ENCODE assay signal across 11 mouse cellular contexts in genomic region chr11:52085857-52086203, GRCm38 (mm10). TPM values are rescaled to one million over a fixed set of nuclear protein-coding genes. Genes with fewer than 3 reads are reported as not detected.
DNase-seq lines count a peak whose midpoint lies in the region; ATAC-seq lines count a peak whose summit lies in the region.
"Had no signal": no experiment of that assay in that cellular context is flagged by ENCODE, and none has a peak within 500 bp of the region (broad histone marks: within the 10 kb centered on the region; RNA-seq: fewer than 3 reads in every experiment).

No protein-coding gene starts in this region.

- H3K9me3 ChIP-seq in heart, embryonic 15.5 days (replicated peaks) = no peaks in the 10 kb centered on the region
- H3K9me3 ChIP-seq in midbrain, embryonic 14.5 days (ENCODE audit: control insufficient read depth, low read length) = no peaks in the 10 kb centered on the region
- H3K9me3 ChIP-seq: kidney, embryonic 15.5 days; lung, embryonic 15.5 days had no signal

- WGBS in heart, embryonic 15.5 days = 53% methylated on average over 4 of the region's 4 CpGs
- WGBS in midbrain, embryonic 14.5 days = 31% methylated on average over 4 of the region's 4 CpGs

- intact Hi-C loops in heart, postnatal 10 days (cut with DNase I) = no loop called here

- H3K27ac ChIP-seq in heart, embryonic 15.5 days = peak overlapping the region; percentile 77
- peak overlapping the region; percentile 67; the same call in 1 of the 2 replicates for H3K27ac ChIP-seq in midbrain, embryonic 14.5 days (replicated peaks; ENCODE audit: low read depth, low read length)
- H3K27ac ChIP-seq: kidney, embryonic 15.5 days had no signal

- no peaks in the 10 kb centered on the region for H3K36me3 ChIP-seq in heart, embryonic 15.5 days
- H3K36me3 ChIP-seq in midbrain, embryonic 14.5 days (ENCODE audit: control insufficient read depth, insufficient read depth, low read length) = no peaks in the 10 kb centered on the region
- H3K36me3 ChIP-seq: kidney, embryonic 15.5 days; lung, embryonic 15.5 days had no signal

- no peak for ATAC-seq in heart, embryonic 15.5 days (replicated peaks; ENCODE audit: insufficient number of reproducible peaks, insufficient read depth, low FRiP score, low read depth)
- ATAC-seq in midbrain, embryonic 14.5 days (ENCODE audit: low FRiP score, low TSS enrichment) = peak; percentile 20

- no peaks in the 10 kb centered on the region for H3K27me3 ChIP-seq in heart, embryonic 15.5 days
- no peaks in the 10 kb centered on the region for H3K27me3 ChIP-seq in midbrain, embryonic 14.5 days (ENCODE audit: control insufficient read depth, insufficient read depth, low read length)
- H3K27me3 ChIP-seq: kidney, embryonic 15.5 days; lung, embryonic 15.5 days had no signal

- H3K4me2 ChIP-seq in heart, embryonic 15.5 days = peak overlapping the region; percentile 41
- peak overlapping the region; percentile 17; the same call in 1 of the 2 replicates for H3K4me2 ChIP-seq in midbrain, embryonic 14.5 days (ENCODE audit: low read length)
- H3K4me2 ChIP-seq: kidney, embryonic 15.5 days; lung, embryonic 15.5 days had no signal

- no peak overlapping the region for H3K4me3 ChIP-seq in heart, embryonic 15.5 days
- no peak overlapping the region for H3K4me3 ChIP-seq in midbrain, embryonic 14.5 days (replicated peaks; ENCODE audit: low read depth, low read length)
- H3K4me3 ChIP-seq: kidney, embryonic 15.5 days; lung, embryonic 15.5 days had no signal

- no peak overlapping the region for H3K9ac ChIP-seq in heart, embryonic 15.5 days
- H3K9ac ChIP-seq in midbrain, embryonic 14.5 days (replicated peaks; ENCODE audit: low read length) = no peak overlapping the region
- H3K9ac ChIP-seq: kidney, embryonic 15.5 days had no signal

- DNase-seq in heart, postnatal 10 days = no peak
- DNase-seq in right cerebral cortex, postnatal 4 days = peak; percentile 13
- no peak for DNase-seq in right cerebral cortex, adult 18-20 months
- DNase-seq in midbrain, embryonic 14.5 days = no peak
- DNase-seq in left cerebral cortex, adult 11 months (ENCODE audit: low spot score) = no peak
- no peak for DNase-seq in adrenal gland, adult 2 months
- DNase-seq: thymus, adult 18-20 months had no signal

- peaks cover 28% of the 10 kb centered on the region for H3K4me1 ChIP-seq in heart, embryonic 15.5 days (replicated peaks)
- peaks cover 7% of the 10 kb centered on the region; the same call in 1 of the 2 replicates for H3K4me1 ChIP-seq in midbrain, embryonic 14.5 days (ENCODE audit: control insufficient read depth, insufficient read depth, low read length)

RNA-seq across cellular contexts. Expression of gene Ppp2ca, which starts 12.7 kb away (rescaled TPM):
- 62.0 and 67.0 TPM in 2 replicates for polyA plus RNA-seq in heart, embryonic 15.5 days (2015; fragmentation: Nextera tagmentation; extraction: Ambion mirVana)
- 10 to 100 TPM; 74.3 to 75.9 TPM for total RNA-seq in heart, postnatal 10 days (2021)
- polyA plus RNA-seq in midbrain, embryonic 14.5 days (2014; fragmentation: Nextera tagmentation; extraction: Ambion mirVana) = 140 and 162 TPM in 2 replicates
- 10 to 100 TPM; 69.0 to 90.8 TPM for total RNA-seq in adrenal gland, adult 2 months (2021)
- 17.5 and 19.2 TPM in 2 replicates for polyA plus RNA-seq in adrenal gland, adult 2 months (2012; rRNA removed)

RNA-seq across cellular contexts. Expression of gene Olfr1373, which starts 59.5 kb away (rescaled TPM):
- polyA plus RNA-seq in heart, embryonic 15.5 days (2015; fragmentation: Nextera tagmentation; extraction: Ambion mirVana) = not detected in 2 replicates
- not detected for total RNA-seq in heart, postnatal 10 days (2021)
- not detected in 2 replicates for polyA plus RNA-seq in midbrain, embryonic 14.5 days (2014; fragmentation: Nextera tagmentation; extraction: Ambion mirVana)
- not detected for total RNA-seq in adrenal gland, adult 2 months (2021)
- polyA plus RNA-seq in adrenal gland, adult 2 months (2012; rRNA removed) = not detected in 2 replicates
- total RNA-seq: left cerebral cortex, postnatal 10 days had no signal
- polyA plus RNA-seq: kidney, embryonic 15.5 days; lung, embryonic 15.5 days had no signal
